ENCODE assay signal across 8 mouse cellular contexts in the genomic region with DNA sequence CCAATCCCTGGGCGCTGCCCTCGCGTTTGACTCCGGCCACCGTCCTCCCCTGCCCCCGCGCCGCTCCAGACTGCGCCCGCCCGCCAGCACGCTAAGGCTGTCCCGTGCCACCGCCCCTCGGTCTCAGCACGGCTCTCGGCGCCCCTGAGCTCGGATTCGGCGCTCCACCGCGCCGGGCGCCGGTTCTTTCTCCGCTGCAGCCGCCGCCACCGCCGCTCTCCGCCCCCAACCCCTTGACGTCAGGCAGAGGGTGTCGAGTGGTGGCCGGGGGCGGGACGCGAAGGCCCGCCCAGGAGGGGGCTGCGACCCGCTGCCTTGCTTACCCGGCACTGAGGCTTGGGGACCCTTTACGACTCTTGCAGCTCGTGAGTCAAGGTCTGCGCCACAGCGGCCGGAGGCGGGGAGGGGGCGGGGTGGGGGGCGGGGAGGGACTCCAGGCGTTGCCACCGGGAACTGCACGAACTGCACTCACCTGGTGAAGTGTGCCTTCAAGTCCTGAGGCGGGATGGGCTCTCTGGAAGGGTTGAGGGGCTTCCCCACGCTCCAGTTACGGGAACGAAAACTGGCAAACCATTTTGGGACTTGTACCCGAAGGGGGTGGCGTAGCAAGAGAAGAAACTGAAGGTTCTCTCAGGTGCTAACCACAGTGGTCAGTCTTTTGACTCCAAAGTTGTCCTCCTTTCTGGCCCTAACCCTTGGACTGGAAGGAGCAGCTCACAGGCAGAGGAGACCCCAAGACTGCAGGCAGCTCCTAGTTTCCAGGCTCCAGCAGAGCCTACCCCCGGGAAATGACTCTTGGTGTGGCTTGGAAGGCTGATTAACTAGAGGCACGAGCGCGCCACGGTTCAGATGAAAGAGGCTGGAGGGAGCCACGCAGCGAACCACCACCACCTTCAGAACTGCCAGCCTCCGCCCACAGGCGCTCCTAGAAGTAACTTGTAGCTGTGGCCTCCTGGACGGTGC. TPM values are rescaled to one million over a fixed set of nuclear protein-coding genes. Genes with fewer than 3 reads are reported as not detected.
A peak's percentile ranks its signal among the peaks of the same experiment; 100 is the strongest.
DNase-seq lines count a peak whose midpoint lies in the region; ATAC-seq and TF ChIP-seq lines count a peak whose summit lies in the region.

A gene (minus strand): TSS at position 319 of the 963 bp plus-strand sequence.

- H3K4me3 ChIP-seq in kidney, adult 2 months (ENCODE audit: insufficient read depth, low read depth, low read length) = peak within 1 kb of the TSS; percentile 75
- peak within 1 kb of the TSS; percentile 96 for H3K4me3 ChIP-seq in limb, embryonic 14.5 days (replicated peaks; ENCODE audit: low read length)
- peak within 1 kb of the TSS; percentile 94 for H3K4me3 ChIP-seq in midbrain, postnatal 0 days (ENCODE audit: low read depth, low read length)
- H3K4me3 ChIP-seq in stomach, postnatal 0 days (ENCODE audit: low read depth, low read length) = peak within 1 kb of the TSS; percentile 87

- ATAC-seq in limb, embryonic 14.5 days (ENCODE audit: low FRiP score, low read depth) = peak; percentile 74
- ATAC-seq in midbrain, postnatal 0 days (ENCODE audit: low FRiP score) = peak; percentile 48
- ATAC-seq in stomach, postnatal 0 days (ENCODE audit: low FRiP score, low TSS enrichment) = peak; percentile 25

- DNase-seq in kidney, adult 18-20 months = peak; percentile 77
- no peak for DNase-seq in kidney, adult 11 months
- DNase-seq in embryo, embryonic 10.5 days (ENCODE audit: low spot score) = peak; percentile 90
- DNase-seq in heart, adult 11 months = peak; percentile 98
- DNase-seq in kidney, adult 2 months = peak; percentile 75
- DNase-seq in limb, embryonic 14.5 days (ENCODE audit: low spot score) = peak; percentile 82
- peak; percentile 78 for DNase-seq in midbrain, postnatal 0 days (ENCODE audit: low spot score)
- DNase-seq in stomach, postnatal 0 days (ENCODE audit: low spot score) = peak; percentile 82

- no peaks in the 10 kb centered on the region for H3K27me3 ChIP-seq in kidney, adult 2 months (replicated peaks; ENCODE audit: control insufficient read depth, insufficient read depth, low read length)
- no peaks in the 10 kb centered on the region for H3K27me3 ChIP-seq in limb, embryonic 14.5 days (ENCODE audit: control insufficient read depth, insufficient read depth, low read length)
- no peaks in the 10 kb centered on the region for H3K27me3 ChIP-seq in midbrain, postnatal 0 days (ENCODE audit: insufficient read depth, low read length)
- no peaks in the 10 kb centered on the region for H3K27me3 ChIP-seq in stomach, postnatal 0 days (ENCODE audit: control insufficient read depth, insufficient read depth, low read length)

- peak within 1 kb of the TSS; percentile 96 for H3K9ac ChIP-seq in limb, embryonic 14.5 days (ENCODE audit: low read depth, low read length, severe bottlenecking)
- H3K9ac ChIP-seq in midbrain, postnatal 0 days (replicated peaks; ENCODE audit: low read length, poor library complexity, severe bottlenecking) = peak within 1 kb of the TSS; percentile 97
- peak within 1 kb of the TSS; percentile 97 for H3K9ac ChIP-seq in stomach, postnatal 0 days (ENCODE audit: low read length)

- 4% methylated on average over 69 of the region's 69 CpGs for WGBS in kidney, adult 2 months
- 1% methylated on average over 56 of the region's 69 CpGs for WGBS in limb, embryonic 14.5 days
- under 1% methylated on average over 58 of the region's 69 CpGs for WGBS in midbrain, postnatal 0 days
- whole genome bisulfite sequencing in stomach, postnatal 0 days = 2% methylated on average over 68 of the region's 69 CpGs

- H3K9me3 ChIP-seq in limb, embryonic 14.5 days (ENCODE audit: control insufficient read depth, low read length) = no peaks in the 10 kb centered on the region
- H3K9me3 ChIP-seq in midbrain, postnatal 0 days (ENCODE audit: low read length) = no peaks in the 10 kb centered on the region
- no peaks in the 10 kb centered on the region for H3K9me3 ChIP-seq in stomach, postnatal 0 days (ENCODE audit: control insufficient read depth, low read length)

- no peak for TF ChIP-seq POLR2A in kidney, adult 2 months (IDR thresholded peaks at IDR 0.05; ENCODE audit: low read depth, low read length)
- peak; percentile 84; the same call in 1 of the 2 replicates for TF ChIP-seq POLR2A in limb, embryonic 14.5 days (IDR thresholded peaks at IDR 0.05; ENCODE audit: borderline replicate concordance, extremely low read depth, insufficient read depth, insufficient read length)

- no peaks in the 10 kb centered on the region for H3K36me3 ChIP-seq in kidney, adult 2 months (ENCODE audit: control insufficient read depth, insufficient read depth, low read length)
- peaks cover 21% of the 10 kb centered on the region for H3K36me3 ChIP-seq in limb, embryonic 14.5 days (ENCODE audit: control insufficient read depth, insufficient read depth, low read length)
- peaks cover 20% of the 10 kb centered on the region for H3K36me3 ChIP-seq in midbrain, postnatal 0 days (ENCODE audit: insufficient read depth, low read length)
- peaks cover 10% of the 10 kb centered on the region; the same call in 1 of the 2 replicates for H3K36me3 ChIP-seq in stomach, postnatal 0 days (ENCODE audit: control insufficient read depth, insufficient read depth, low read length)

- H3K27ac ChIP-seq in kidney, adult 2 months (ENCODE audit: insufficient read depth, low read depth, low read length) = peak within 1 kb of the TSS; percentile 86
- peak within 1 kb of the TSS; percentile 99 for H3K27ac ChIP-seq in limb, embryonic 14.5 days (replicated peaks; ENCODE audit: low read depth, low read length)
- peak within 1 kb of the TSS; percentile 93 for H3K27ac ChIP-seq in midbrain, postnatal 0 days (ENCODE audit: low read depth, low read length)
- H3K27ac ChIP-seq in stomach, postnatal 0 days (replicated peaks) = peak within 1 kb of the TSS; percentile 99

- no peak for TF ChIP-seq EP300 in stomach, postnatal 0 days (optimal IDR thresholded peaks at IDR 0.05)

- no peak for TF ChIP-seq CTCF in kidney, adult 2 months (conservative IDR thresholded peaks at IDR 0.05; ENCODE audit: insufficient read depth, insufficient read length, low read depth, low read length)
- TF ChIP-seq CTCF in midbrain, postnatal 0 days (IDR thresholded peaks at IDR 0.05) = no peak
- 0 out of 2 replicates have a peak, but pooled peaks have one; percentile 0 for TF ChIP-seq CTCF in stomach, postnatal 0 days (IDR thresholded peaks at IDR 0.05; ENCODE audit: low read depth)

- peaks cover 3% of the 10 kb centered on the region; the same call in 1 of the 2 replicates for H3K4me1 ChIP-seq in kidney, adult 2 months (ENCODE audit: control insufficient read depth, insufficient read depth, low read length)
- peaks cover 29% of the 10 kb centered on the region for H3K4me1 ChIP-seq in limb, embryonic 14.5 days (ENCODE audit: control insufficient read depth, insufficient read depth, low read length)
- H3K4me1 ChIP-seq in midbrain, postnatal 0 days (ENCODE audit: insufficient read depth, low read length) = peaks cover 19% of the 10 kb centered on the region; the same call in 1 of the 2 replicates
- peaks cover 8% of the 10 kb centered on the region for H3K4me1 ChIP-seq in stomach, postnatal 0 days (replicated peaks; ENCODE audit: control insufficient read depth, insufficient read depth)

- H3K4me2 ChIP-seq in limb, embryonic 14.5 days (replicated peaks; ENCODE audit: low read depth, low read length, severe bottlenecking) = peak within 1 kb of the TSS; percentile 96
- peak within 1 kb of the TSS; percentile 96 for H3K4me2 ChIP-seq in midbrain, postnatal 0 days (ENCODE audit: low read depth, low read length, poor library complexity, severe bottlenecking)
- H3K4me2 ChIP-seq in stomach, postnatal 0 days (replicated peaks; ENCODE audit: low read depth) = peak within 1 kb of the TSS; percentile 83

RNA-seq across cellular contexts. Expression of the gene that starts here (rescaled TPM):
- 8.0 and 9.1 TPM in 2 replicates for polyA plus RNA-seq in kidney, adult 2 months (2012; rRNA removed)
- 45.9 and 48.5 TPM in 2 replicates for polyA plus RNA-seq in limb, embryonic 14.5 days (2012; rRNA removed)
- polyA plus RNA-seq in limb, embryonic 14.5 days (2014; fragmentation: Nextera tagmentation; extraction: Ambion mirVana) = 2.0 and 4.0 TPM in 2 replicates
- total RNA-seq in midbrain, postnatal 0 days (2014; rRNA removed) = 30.0 and 32.7 TPM in 2 replicates
- polyA plus RNA-seq in midbrain, postnatal 0 days (2015; fragmentation: Nextera tagmentation; extraction: Ambion mirVana) = 14.7 and 18.0 TPM in 2 replicates
- 5.0 and 5.1 TPM in 2 replicates for polyA plus RNA-seq in stomach, postnatal 0 days (2015; fragmentation: Nextera tagmentation; extraction: Ambion mirVana)
